Mouse (Mus musculus) v-Abl transformed pro-B cells (cell line): Measurements from ENCODE around the gene Ap3s2.

ENCODE experiments used
- in situ Hi-C, 2 experiments: fragments of 400-800 bp; cut with MboI; formaldehyde crosslinking; loops; one replicate each; pipeline ENCODE4 v1.15.1; 2025; ENCODE audit not compliant: unreplicated experiment in 2 of 2

The Ap3s2 gene

DNA sequence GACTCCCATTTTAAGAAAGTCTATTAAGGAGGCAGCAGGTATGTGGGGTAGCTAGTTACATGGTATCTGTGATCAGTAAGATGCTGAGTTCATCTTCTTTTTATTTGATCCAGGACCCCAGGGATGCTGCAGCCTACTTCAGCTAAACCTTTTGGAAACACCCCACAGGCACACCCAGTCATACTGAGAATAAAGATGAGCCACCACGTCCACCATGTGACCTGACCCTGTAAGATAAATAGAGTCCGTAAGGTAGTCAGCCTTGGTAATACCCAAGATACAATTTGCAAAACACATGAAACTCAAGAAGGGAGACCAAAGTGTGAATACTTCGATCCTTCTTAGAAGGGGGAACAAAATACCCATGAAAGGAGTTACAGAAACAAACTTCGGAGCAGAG, 64.1 kb downstream of the Ap3s2 start:
- in situ Hi-C loops: no loop called here

DNA sequence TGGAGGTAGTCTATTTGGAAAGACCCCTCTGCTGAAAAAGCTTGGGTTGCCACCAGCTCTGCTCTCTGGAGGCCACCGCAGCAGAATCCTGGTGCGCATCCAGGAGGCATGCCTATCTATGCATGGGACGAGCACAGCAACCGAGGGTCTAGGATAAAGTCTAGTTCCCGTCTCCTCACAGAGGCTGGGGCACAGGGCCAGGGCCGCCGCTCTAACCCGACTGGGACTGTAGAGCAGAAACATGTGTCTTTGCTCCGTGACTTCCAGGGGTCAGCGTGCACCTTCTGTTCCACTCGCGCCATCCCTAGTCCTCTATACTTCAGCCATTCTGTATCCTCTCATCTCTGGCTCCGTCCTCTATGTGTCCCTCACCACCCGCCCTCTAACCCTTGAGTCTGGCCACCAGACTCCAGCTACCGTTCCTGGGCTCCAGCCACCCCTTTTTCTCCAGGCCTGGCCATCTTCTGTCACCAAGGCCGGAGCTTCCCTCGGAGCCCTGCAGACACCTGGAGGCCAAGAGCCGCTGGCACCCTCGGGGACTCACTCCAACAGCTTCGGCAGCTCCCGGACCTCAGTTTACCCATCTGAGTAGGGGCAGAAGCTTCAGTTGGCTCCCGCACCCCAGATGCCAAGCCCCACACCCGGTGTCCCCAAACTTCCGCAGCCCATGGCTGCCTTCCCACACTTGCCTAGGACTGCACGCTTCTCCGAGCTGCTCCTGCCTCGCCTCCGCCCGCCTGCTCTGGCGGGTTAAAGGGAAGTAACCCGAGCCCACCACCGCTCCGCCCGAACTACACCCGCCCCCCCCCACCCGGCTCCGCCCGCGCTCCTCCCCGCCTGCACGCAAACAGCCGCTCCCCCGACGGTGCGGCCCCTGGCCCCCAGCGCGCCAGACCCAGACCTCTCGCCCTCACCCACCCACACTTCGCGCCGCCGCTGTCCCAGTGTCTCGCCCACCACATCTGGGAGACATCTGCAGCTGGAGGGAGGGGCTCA, 72.7 kb downstream of the Ap3s2 start:
- in situ Hi-C loops: loop anchor here in 1 of 2 experiments (25.0 kb wide), 1 partner anchor 1265 kb away; the partner anchor contains the start of gene Slc28a1

DNA sequence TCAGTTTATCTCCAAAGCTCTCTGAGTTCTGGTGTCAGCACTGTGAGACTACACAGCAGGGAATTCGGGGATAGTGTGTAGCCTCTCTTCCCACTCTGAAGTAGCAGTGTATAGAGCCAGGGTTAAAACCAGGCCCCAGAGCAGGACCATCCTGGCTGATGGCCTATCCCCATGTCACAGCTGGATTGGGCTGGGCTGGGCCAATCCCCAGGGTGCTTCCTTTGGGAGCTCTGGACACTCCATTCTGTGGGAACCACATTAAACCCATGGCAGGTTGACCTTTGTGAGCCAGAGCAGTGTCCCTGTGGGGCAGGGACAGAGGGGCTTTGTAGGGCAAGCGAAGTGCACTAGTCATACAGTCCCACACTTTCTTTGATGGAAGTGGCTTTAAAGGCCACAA, 74.1 kb downstream of the Ap3s2 start:
- in situ Hi-C loops: loop anchor here in 1 of 2 experiments (25.0 kb wide), 1 partner anchor 1266 kb away; the partner anchor contains the start of gene Slc28a1

DNA sequence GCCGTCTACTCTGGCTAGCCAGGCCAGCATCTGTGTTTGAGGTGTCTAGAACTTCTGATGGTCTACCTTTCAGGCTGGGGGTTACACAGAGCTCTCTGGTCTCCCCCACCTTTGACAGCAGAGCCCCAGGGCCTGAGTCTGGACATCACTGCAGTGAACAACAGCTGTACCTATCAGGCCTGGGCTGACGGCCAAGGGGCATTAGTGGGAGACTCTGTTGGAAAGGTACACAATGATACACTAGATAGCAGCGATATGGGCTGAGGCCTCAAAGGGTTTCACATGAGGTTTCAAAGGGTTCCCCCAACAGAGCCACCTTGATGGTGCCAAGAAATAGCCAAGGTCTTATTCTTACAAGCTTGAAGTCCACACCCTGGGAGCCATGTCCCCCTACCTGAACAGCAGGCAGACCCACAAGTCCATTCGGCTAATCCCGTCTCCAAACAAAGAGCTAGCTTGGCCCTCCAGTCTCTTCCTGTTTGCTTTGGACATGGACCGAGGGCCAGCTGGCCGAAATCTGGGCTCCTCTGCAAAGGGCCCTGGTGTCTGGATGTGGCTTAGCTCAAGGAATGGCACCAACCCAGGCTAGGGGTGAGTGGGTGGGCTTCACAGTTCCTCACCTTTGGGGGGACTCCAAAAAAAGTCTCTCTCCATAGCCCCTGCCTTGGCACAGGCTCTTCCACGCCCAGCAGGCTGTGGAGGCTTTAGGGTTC, 76.2 kb downstream of the Ap3s2 start:
- in situ Hi-C loops: loop anchor here in 1 of 2 experiments (25.0 kb wide), 1 partner anchor 1268 kb away; the partner anchor contains the start of gene Slc28a1

DNA sequence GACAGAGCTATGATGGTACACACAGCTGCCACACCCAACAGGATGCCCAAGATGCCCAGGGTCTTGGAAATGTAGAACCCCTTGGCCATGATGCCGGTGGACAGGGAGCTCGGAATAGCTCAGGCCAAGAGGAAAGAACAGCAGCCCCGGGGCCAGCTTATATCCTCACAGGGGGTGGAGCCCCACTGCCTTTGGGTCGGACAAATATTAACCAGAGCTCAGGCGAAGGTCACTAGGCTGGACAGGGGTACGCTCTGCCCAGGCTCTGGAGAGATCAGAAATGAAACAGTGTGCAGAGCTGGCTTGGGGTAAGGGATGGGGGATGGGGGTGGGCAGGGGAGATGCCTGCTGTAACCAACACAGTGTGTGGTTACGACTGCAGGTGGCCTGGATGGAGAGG, 78.3 kb downstream of the Ap3s2 start:
- in situ Hi-C loops: loop anchor here in 1 of 2 experiments (25.0 kb wide), 1 partner anchor 1270 kb away; the partner anchor contains the start of gene Slc28a1

DNA sequence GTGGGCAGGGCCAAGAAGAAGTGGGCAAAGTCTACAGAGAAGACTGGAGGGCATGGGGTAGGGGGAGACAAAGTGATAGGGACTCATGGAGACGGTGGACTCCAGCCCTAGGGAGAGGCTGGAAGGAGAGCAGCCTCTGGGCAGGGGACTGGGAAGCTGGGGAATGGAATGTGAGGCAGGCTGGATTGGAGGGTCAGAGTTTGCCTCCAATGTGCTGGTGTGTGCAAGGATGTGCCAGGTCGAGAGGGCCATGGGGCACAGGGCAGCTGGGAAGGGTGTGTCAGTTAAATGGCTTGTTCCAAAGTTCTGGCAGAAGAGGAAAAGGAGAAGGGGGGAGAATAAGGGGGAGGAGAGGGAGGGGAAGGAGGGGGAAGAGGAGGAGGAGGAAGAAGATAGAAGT, 83.2 kb downstream of the Ap3s2 start:
- in situ Hi-C loops: loop anchor here in 1 of 2 experiments (25.0 kb wide), 1 partner anchor 1275 kb away; the partner anchor contains the start of gene Slc28a1

DNA sequence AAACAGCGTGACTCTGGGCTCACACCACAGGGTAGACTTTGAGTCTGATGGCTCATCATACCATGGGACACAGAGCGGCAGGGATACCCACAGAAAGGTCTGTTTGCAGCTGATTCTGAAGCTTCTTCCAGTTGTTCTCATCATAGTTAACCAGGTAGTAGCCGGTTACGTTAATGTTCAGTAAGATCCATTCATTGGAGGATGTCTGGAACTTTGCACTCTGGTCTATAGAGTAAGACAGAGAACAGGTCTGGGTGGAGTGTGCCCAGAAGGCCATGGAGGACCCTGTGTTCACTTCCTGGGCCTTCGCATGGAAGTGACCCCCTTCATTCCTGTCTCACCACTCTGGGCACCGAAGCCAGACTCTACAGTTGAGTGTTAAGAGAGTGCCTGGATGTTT, 85.3 kb downstream of the Ap3s2 start:
- in situ Hi-C loops: loop anchor here in 1 of 2 experiments (25.0 kb wide), 1 partner anchor 1277 kb away; the partner anchor contains the start of gene Slc28a1

DNA sequence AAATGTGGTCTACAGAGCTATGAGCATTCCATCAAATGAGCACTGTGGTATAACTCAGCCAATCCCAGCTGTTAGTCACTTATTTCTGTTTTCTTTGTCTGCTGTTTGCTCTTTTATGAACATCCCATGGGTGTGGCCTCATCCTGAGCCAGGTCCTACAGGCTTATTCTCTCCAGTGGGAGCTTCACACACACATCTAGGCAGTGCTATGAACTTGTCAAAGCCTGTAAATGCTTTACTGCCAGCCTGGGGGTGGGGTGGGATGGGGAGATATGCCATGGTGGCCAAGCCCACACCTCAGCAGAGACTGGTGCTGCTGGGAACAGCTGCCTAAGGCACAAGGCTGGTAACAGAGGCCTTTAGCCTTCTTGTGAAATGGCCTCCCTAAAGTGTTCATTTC, 87.5 kb downstream of the Ap3s2 start:
- in situ Hi-C loops: loop anchor here in 1 of 2 experiments (25.0 kb wide), 1 partner anchor 1279 kb away; the partner anchor contains the start of gene Slc28a1

DNA sequence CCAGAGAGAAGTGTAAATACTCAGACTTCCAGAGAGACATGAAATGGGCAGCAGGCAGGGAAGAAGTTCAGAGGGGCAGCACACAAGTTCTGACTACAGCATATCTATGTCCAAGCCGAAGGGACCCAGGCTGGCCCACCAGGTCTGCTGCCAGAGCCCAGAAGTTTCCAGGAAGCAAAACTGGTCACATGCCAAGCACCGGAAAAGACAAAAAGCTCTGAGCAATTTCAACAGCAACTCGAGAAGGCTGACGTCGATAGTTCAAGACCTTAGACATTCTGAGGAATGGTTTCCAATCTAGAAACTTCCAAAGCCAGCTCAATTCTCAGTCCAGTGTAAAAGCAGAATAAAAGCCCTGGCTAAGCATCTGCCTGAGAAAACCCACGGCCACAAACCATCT, 88.9 kb downstream of the Ap3s2 start:
- in situ Hi-C loops: loop anchor here in 1 of 2 experiments (25.0 kb wide), 1 partner anchor 1281 kb away; the partner anchor contains the start of gene Slc28a1

DNA sequence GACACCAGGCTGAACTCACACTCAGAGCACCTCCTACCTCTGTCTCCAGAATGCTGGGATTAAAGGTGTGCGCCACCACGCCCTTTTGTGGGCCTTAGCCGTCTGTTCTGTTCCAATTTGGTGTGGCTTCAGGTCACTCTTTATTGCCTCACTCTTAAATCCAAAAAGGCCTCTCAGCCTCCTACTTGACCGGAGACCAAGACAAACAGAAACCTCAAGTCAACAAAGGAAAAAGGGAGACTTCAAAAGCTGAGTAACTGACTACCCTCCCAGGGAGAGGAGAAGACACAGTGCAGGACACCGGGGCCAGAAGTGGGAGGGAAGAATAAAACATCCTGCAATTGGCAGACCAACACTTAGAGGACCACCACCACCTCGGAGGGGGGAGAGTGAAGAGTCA, 89.3 kb downstream of the Ap3s2 start:
- in situ Hi-C loops: loop anchor here in 1 of 2 experiments (25.0 kb wide), 1 partner anchor 1281 kb away; the partner anchor contains the start of gene Slc28a1

DNA sequence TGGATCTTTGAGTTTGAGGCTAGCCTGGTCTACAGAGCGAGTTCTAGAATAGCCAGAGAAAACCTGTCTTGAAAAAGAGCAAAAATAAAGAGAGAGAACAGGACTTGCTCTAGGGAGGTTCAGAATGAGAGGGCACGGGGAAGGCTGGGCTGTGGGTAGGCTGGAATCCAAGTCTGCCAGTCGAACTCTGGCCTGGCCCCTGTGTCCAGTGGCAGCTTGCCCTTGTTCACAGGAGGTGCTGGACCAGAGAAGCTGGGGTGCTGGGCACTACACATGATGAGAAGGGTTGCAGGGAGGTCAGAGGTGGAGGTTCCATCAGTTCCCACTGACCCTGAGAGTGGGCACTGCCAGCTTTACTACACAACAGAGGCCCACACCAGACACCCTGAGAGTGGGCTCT, 92.1 kb downstream of the Ap3s2 start:
- in situ Hi-C loops: loop anchor here in 1 of 2 experiments (25.0 kb wide), 1 partner anchor 1284 kb away; the partner anchor contains the start of gene Slc28a1
